Mouse (Mus musculus): ENCODE measurements around the gene Prl8a1.

Prl8a1 gene

DNA sequence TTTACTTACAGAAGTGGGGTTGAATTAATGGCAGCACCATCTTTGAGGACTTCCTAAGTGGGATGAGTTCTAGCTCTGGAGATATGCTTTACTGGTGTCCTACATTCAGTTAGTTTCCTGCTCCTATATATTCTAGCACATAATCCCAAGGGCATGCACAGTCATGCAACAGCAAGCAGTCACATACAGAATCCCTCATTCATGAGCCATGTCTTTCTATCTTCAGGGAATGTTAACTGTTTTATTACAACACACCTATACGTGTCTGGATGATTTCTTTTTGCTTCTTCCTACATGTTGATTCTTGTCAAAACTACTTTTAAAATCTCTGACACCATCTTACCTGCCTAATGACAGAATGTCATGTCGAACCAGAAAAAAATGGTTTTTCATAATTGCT, at the start of gene Prl8a1:
Gene Prl8a1, minus strand, starts transcription at position 101 of the 400 bp plus-strand sequence.
- no peak for DNase-seq

GRCm38 (mm10) chr13:27610482-27610881, 28.5 kb upstream of the Prl8a1 start, which contains the start of gene Prl7b1:
TSS of gene Prl7b1 (minus strand) at chr13:27610582.
- DNase-seq, result no peak

- DNase-seq, result no peak
These were observed 17.5 kb downstream of the Prl8a1 start, which contains the start of gene Prl8a9 for GRCm38 (mm10) chr13:27564506-27564905. TSS of gene Prl8a9 (minus strand) at chr13:27564606.

DNA sequence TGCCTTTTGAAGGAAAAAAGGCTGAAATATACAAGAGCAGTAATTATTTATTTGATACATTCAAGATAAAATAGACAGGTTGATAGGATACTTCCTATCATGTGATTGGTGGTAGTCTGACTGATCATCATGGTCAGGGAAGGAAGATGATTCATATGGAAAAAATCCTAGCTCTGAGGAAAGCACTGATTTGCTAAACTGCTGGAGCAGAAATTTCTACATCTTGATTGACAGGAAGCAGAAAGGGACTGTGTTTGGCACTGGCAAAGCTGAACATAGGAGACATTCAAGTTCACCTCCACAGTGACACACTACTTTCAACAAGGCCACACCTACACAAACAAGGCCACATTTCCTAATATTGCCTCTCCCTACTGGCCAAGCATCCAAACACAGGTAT, 28.6 kb downstream of the Prl8a1 start:
- DNase-seq, result no peak
